Mouse (Mus musculus) heart, adult 11 months (tissue): ENCODE data around the gene 1810055G02Rik.

Source experiments
- DNase-seq: peaks from one replicate; pipeline ENCODE4 v3.0.0; 2022

Gene 1810055G02Rik

GRCm38 (mm10) chr19:3695471-3695870 is 12.6 kb upstream of the 1810055G02Rik start:
- DNase-seq = no peak

- DNase-seq = no peak
These were observed 12.1 kb upstream of the 1810055G02Rik start for GRCm38 (mm10) chr19:3695976-3696375.

- no peak for DNase-seq
These were observed 10.1 kb upstream of the 1810055G02Rik start for GRCm38 (mm10) chr19:3698035-3698434.

GRCm38 (mm10) chr19:3699508-3700438 is 8.3 kb upstream of the 1810055G02Rik start:
- peak; percentile 98 for DNase-seq

- no peak for DNase-seq
These were observed 5.6 kb upstream of the 1810055G02Rik start for GRCm38 (mm10) chr19:3702460-3702859.

- no peak for DNase-seq
These were observed 1.8 kb upstream of the 1810055G02Rik start for GRCm38 (mm10) chr19:3706258-3706657.

GRCm38 (mm10) chr19:3707553-3707952 is 540 bp upstream of the 1810055G02Rik start:
- DNase-seq = no peak

- DNase-seq = no peak
These were observed 1.1 kb downstream of the 1810055G02Rik start for GRCm38 (mm10) chr19:3709013-3709787.

GRCm38 (mm10) chr19:3710436-3710835 is 2.3 kb downstream of the 1810055G02Rik start:
- DNase-seq = no peak

- peak; percentile 93 for DNase-seq
These were observed 6.3 kb downstream of the 1810055G02Rik start for GRCm38 (mm10) chr19:3714381-3714780.

- peak; percentile 96 for DNase-seq
These were observed 10.6 kb downstream of the 1810055G02Rik start for GRCm38 (mm10) chr19:3718481-3719361.

- DNase-seq = peak; percentile 97
These were observed 11.3 kb downstream of the 1810055G02Rik start for GRCm38 (mm10) chr19:3719362-3719891.

GRCm38 (mm10) chr19:3723170-3723569 is 15.1 kb downstream of the 1810055G02Rik start:
- no peak for DNase-seq

- no peak for DNase-seq
These were observed 15.8 kb downstream of the 1810055G02Rik start for GRCm38 (mm10) chr19:3723904-3724303.

GRCm38 (mm10) chr19:3724779-3725178 is 16.7 kb downstream of the 1810055G02Rik start:
- DNase-seq = peak; percentile 96

GRCm38 (mm10) chr19:3728901-3729300 is 20.8 kb downstream of the 1810055G02Rik start:
- DNase-seq = no peak

GRCm38 (mm10) chr19:3730781-3731646 is 22.9 kb downstream of the 1810055G02Rik start:
- no peak for DNase-seq

- DNase-seq = no peak
These were observed 27.9 kb downstream of the 1810055G02Rik start for GRCm38 (mm10) chr19:3736001-3736400.

GRCm38 (mm10) chr19:3739650-3740049 is 31.6 kb downstream of the 1810055G02Rik start:
- DNase-seq = no peak

- no peak for DNase-seq
These were observed 34.6 kb downstream of the 1810055G02Rik start for GRCm38 (mm10) chr19:3742716-3743115.

- no peak for DNase-seq
These were observed 35.3 kb downstream of the 1810055G02Rik start for GRCm38 (mm10) chr19:3743362-3743761.
